Mouse (Mus musculus) heart, postnatal 0 days (tissue): ENCODE measurements at regions not wholly inside any gene's neighbourhood (a gene's known extent, or its start where the extent isn't known, plus 50 kb on each side); places are given as distances from the start of the nearest gene placed in this dataset.

Source experiments
- ATAC-seq: fragments of 200-750 bp; cut with Nextera tagmentation; 2 replicates; pipeline ENCODE4 v1.8.0; 2017; ENCODE audit warnings: low read depth, moderate number of reproducible peaks, moderate library complexity; ENCODE audit not compliant: insufficient read depth
- DNase-seq: peaks from one replicate; pipeline ENCODE4 v3.0.0-alpha.2; 2016; ENCODE audit warnings: low spot score
- H3K27ac ChIP-seq: fragments of 300-500 bp; sonication (generic); 2 replicates; pipeline ENCODE4 v1.5.1; 2014; ENCODE audit warnings: low read depth, mild to moderate bottlenecking
- H3K27me3 ChIP-seq: fragments of 300-500 bp; sonication (generic); 2 replicates; pipeline ENCODE4 v1.6.1; 2014; ENCODE audit warnings: low read length, mixed read lengths; ENCODE audit not compliant: control insufficient read depth, insufficient read depth
- H3K36me3 ChIP-seq: fragments of 300-500 bp; sonication (generic); replicated peaks from 2 replicates; pipeline ENCODE4 v1.6.1; 2014; ENCODE audit warnings: low read length, mixed read lengths; ENCODE audit not compliant: control insufficient read depth, insufficient read depth
- H3K4me1 ChIP-seq: fragments of 300-500 bp; sonication (generic); 2 replicates; pipeline ENCODE4 v1.6.1; 2014; ENCODE audit warnings: antibody characterized with exemption; ENCODE audit not compliant: control insufficient read depth, insufficient read depth
- H3K4me2 ChIP-seq: fragments of 300-500 bp; sonication (generic); 2 replicates; pipeline ENCODE4 v1.6.1; 2014; ENCODE audit warnings: low read depth, mild to moderate bottlenecking, low read length, moderate library complexity
- H3K4me3 ChIP-seq: fragments of 300-500 bp; sonication (generic); 2 replicates; pipeline ENCODE4 v1.5.1; 2014; ENCODE audit warnings: low read depth, low read length
- H3K9ac ChIP-seq: fragments of 300-500 bp; sonication (generic); replicated peaks from 2 replicates; pipeline ENCODE4 v1.6.1; 2014; ENCODE audit warnings: low read depth, low read length, mixed read lengths
- H3K9me3 ChIP-seq: fragments of 300-500 bp; sonication (generic); replicated peaks from 2 replicates; pipeline ENCODE4 v1.6.1; 2016; ENCODE audit warnings: low read length; ENCODE audit not compliant: control insufficient read depth
- CTCF ChIP-seq: IDR thresholded peaks from 2 replicates; pipeline ENCODE4 v1.5.1; 2016; ENCODE audit warnings: antibody characterized with exemption, control low read depth, low read depth
- EP300 ChIP-seq: IDR thresholded peaks from 2 replicates; pipeline ENCODE4 v1.6.1; 2016; ENCODE audit warnings: antibody characterized with exemption, low read depth
- WGBS: fragments of 180-500 bp; shearing (Covaris S2); extraction: QIAGEN DNeasy Blood & Tissue Kit; methylation state at CpG from one replicate; pipeline ENCODE4 v1.1.7; 2014; 5-methylcytosine and 5-hydroxymethylcytosine counted together

DNA sequence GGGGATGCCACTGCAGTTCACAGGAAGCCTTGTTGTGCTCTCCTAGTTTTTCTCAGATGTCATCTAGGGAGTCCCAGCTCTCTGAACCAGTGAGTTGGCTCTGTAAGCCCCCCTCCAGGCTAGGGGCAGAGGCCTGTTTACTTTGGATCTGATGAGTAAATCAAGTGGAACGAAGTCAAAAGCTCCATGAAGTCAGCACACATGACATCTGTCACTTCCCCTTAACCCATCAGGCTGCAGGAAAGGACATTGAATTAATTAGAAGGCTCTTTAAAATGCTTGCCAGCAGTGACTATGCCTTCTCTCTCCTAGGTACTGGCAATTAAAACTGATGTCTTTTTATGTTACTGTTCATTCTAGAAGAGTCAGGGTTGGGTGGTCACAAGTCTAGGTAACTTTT, 138.6 kb downstream of the Ackr3 start:
- no peak overlapping the region for H3K4me2 ChIP-seq
- DNase-seq (no peak), ATAC-seq (no peak)
- no peaks in the 10 kb centered on the region for H3K36me3 ChIP-seq
- TF ChIP-seq CTCF = no peak
- no peak for TF ChIP-seq EP300
- no peak overlapping the region for H3K4me3 ChIP-seq
- no peaks in the 10 kb centered on the region for H3K27me3 ChIP-seq
- H3K9me3 ChIP-seq = no peaks in the 10 kb centered on the region
- WGBS = 56% methylated on average over 1 of the region's 1 CpGs
- no peak overlapping the region for H3K9ac ChIP-seq
- no peak overlapping the region for H3K27ac ChIP-seq
- H3K4me1 ChIP-seq = no peaks in the 10 kb centered on the region

DNA sequence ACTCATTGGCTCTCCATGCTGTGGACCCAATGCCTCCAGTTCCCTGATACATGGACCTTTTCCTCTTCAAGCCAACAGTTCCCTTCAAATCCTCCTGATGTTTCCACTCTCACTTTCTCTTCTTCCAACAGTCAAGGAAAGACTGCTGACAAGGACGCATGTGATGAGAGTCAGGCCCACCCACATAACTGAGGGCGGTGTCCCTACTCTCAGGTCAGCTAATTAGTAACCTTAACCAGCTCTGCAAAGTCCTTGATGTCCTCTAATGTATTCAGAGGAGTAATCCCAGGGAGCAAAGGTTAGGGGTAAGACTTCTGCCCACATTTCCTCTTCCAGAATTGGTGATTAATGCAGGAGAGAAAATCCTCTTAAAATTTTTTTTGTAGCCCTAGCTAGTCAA, 139.7 kb downstream of the Ackr3 start:
- TF ChIP-seq CTCF (no peak), EP300 (no peak)
- no peaks in the 10 kb centered on the region for H3K4me1 ChIP-seq
- no peaks in the 10 kb centered on the region for H3K27me3 ChIP-seq
- H3K36me3 ChIP-seq = no peaks in the 10 kb centered on the region
- ATAC-seq (no peak), DNase-seq (no peak)
- no peak overlapping the region for H3K27ac ChIP-seq
- WGBS = 79% methylated on average over 2 of the region's 2 CpGs
- H3K4me2 ChIP-seq = no peak overlapping the region
- no peak overlapping the region for H3K9ac ChIP-seq
- H3K4me3 ChIP-seq = no peak overlapping the region
- no peaks in the 10 kb centered on the region for H3K9me3 ChIP-seq

DNA sequence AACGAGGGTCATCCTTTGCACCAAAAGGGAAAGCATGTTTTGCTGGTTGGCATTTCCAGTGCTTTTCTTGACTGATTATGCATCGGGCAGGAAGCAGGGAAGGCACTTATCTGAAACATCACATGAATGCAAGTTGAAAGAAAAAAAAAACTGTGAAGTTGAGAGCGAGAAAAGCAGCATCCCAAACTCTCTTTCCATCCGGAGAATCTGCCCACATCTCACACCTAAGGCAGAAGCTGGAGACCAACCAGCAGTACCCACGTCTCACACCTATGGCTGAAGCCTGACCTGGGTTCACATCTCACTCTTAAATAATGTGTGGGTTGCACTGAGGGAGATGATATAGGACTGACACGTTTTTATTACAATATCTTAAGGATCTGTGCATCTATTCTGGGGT, 143.3 kb downstream of the Ackr3 start:
- H3K9me3 ChIP-seq = no peaks in the 10 kb centered on the region
- H3K27ac ChIP-seq = no peak overlapping the region
- TF ChIP-seq CTCF = no peak
- no peak for TF ChIP-seq EP300
- H3K4me2 ChIP-seq = no peak overlapping the region
- no peak overlapping the region for H3K4me3 ChIP-seq
- H3K36me3 ChIP-seq = no peaks in the 10 kb centered on the region
- 40% methylated on average over 6 of the region's 6 CpGs for WGBS
- no peak overlapping the region for H3K9ac ChIP-seq
- DNase-seq (no peak), ATAC-seq (no peak)
- no peaks in the 10 kb centered on the region for H3K27me3 ChIP-seq
- H3K4me1 ChIP-seq = no peaks in the 10 kb centered on the region

DNA sequence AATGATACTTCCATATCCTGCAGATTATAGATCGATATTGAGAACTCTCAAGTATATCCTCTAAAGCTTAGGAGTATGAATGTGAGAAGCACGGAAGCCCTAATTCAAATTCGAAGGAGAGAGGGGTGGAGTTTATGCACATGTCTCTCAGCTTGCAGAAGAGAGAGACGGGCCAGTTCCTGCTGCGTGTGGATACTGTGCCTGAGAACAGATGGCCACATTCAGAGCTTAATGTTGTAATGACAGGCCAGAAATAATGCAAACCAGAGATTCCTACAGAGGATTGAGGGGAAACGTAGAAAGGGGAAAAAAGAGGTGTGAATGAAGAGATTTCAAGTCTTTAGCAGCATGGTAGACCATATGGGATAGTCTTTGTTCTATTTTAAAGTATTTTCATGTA, 145.8 kb downstream of the Ackr3 start:
- ATAC-seq (no peak), DNase-seq (no peak)
- Histone ChIP-seq H3K4me3 (no peak overlapping the region), H3K9ac (no peak overlapping the region), H3K27me3 (no peaks in the 10 kb centered on the region), H3K36me3 (no peaks in the 10 kb centered on the region), H3K9me3 (no peaks in the 10 kb centered on the region), H3K4me1 (no peaks in the 10 kb centered on the region), H3K27ac (no peak overlapping the region), H3K4me2 (no peak overlapping the region)
- TF ChIP-seq EP300 (no peak), CTCF (no peak)
- WGBS = 57% methylated on average over 6 of the region's 6 CpGs

DNA sequence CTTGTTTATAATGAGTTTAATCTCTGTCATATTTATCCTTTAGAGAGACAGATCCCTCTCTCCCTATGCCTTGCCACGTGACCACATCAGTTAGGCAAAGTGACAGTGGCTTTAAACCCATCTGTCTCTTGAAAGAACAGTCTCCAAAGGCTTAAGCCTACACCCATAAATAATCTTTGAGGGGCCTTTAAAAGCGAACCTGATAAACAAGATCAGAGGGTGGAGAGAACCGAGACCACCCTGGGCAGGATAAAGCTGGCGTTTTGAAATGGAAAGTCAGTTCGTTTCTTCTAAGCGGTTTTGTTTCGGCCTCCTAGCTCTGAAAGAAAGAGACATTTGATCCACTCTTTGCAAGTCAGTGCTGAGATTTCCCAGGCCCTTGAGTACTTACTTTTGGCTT, 149.5 kb downstream of the Ackr3 start:
- Histone ChIP-seq H3K9me3 (no peaks in the 10 kb centered on the region), H3K27ac (no peak overlapping the region), H3K4me3 (no peak overlapping the region), H3K27me3 (0 out of 2 replicates have a peak, but pooled peaks cover 3% of the 10 kb centered on the region), H3K9ac (no peak overlapping the region), H3K4me1 (no peaks in the 10 kb centered on the region), H3K36me3 (no peaks in the 10 kb centered on the region), H3K4me2 (no peak overlapping the region)
- no peak for DNase-seq
- TF ChIP-seq CTCF (no peak), EP300 (no peak)
- no peak for ATAC-seq
- 38% methylated on average over 7 of the region's 7 CpGs for WGBS

DNA sequence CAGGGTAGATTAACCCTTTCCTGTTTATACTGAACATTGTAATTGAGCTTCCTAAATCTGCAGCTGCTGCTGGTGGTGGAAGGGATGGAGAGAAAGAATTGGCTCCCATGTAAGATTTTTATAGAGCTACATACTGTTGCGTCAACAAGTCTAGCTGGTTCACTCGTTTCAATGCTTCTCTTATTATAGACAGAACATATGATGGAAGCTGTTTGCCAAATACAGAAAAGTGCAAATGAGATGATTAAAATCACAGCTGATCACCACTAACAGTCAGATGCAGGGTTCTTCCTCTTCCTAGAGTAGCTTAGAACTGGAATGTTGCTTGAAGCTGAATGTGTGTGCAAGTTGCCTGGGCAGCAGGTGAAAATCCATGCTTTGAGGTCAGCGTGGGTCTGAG, 152.8 kb downstream of the Ackr3 start:
- Histone ChIP-seq H3K27ac (no peak overlapping the region), H3K4me3 (no peak overlapping the region), H3K4me2 (no peak overlapping the region), H3K36me3 (no peaks in the 10 kb centered on the region), H3K4me1 (no peaks in the 10 kb centered on the region), H3K9me3 (no peaks in the 10 kb centered on the region), H3K27me3 (0 out of 2 replicates have a peak, but pooled peaks cover 3% of the 10 kb centered on the region), H3K9ac (no peak overlapping the region)
- DNase-seq (no peak), ATAC-seq (no peak)
- TF ChIP-seq EP300 (no peak), CTCF (no peak)
- WGBS = 72% methylated on average over 3 of the region's 3 CpGs
